Mouse (Mus musculus) spleen, adult 2 months (tissue): ENCODE data around the gene Mplkip. TPM values are rescaled to one million over a fixed set of nuclear protein-coding genes. Genes with fewer than 3 reads are reported as not detected.
A peak's percentile ranks its signal among the peaks of the same experiment; 100 is the strongest.

ENCODE experiments used
- DNase-seq, 2 experiments: peaks; one replicate each; pipeline versions ENCODE4 v3.0.0 to v3.0.0-alpha.2; 2012 to 2021; ENCODE audit warnings: low spot score in 2 of 2, low read depth in 1 of 2
- H3K27ac ChIP-seq: fragments of 200-500 bp; 2 replicates; pipeline ENCODE4 v1.5.1; 2012; ENCODE audit warnings: low read length, inconsistent platforms; ENCODE audit not compliant: insufficient read depth
- H3K27me3 ChIP-seq: fragments of 200-500 bp; 2 replicates; pipeline ENCODE4 v1.6.1; 2012; ENCODE audit warnings: mild to moderate bottlenecking, moderate library complexity, low read length, inconsistent platforms; ENCODE audit not compliant: control insufficient read depth, insufficient read depth
- H3K36me3 ChIP-seq: fragments of 200-500 bp; 2 replicates; pipeline ENCODE4 v1.6.1; 2012; ENCODE audit warnings: mild to moderate bottlenecking, low read length, inconsistent platforms; ENCODE audit not compliant: control insufficient read depth, insufficient read depth
- H3K4me1 ChIP-seq: fragments of 200-500 bp; 2 replicates; pipeline ENCODE4 v1.6.1; 2011; ENCODE audit warnings: inconsistent platforms; ENCODE audit not compliant: control insufficient read depth, insufficient read depth, insufficient read length
- H3K4me3 ChIP-seq: fragments of 200-500 bp; 2 replicates; pipeline ENCODE4 v1.5.1; 2011; ENCODE audit warnings: mild to moderate bottlenecking, inconsistent platforms; ENCODE audit not compliant: insufficient read depth, insufficient read length; ENCODE audit errors: extremely low read depth
- CTCF ChIP-seq: fragments of 200-500 bp; IDR thresholded peaks from 2 replicates; pipeline ENCODE4 v1.5.1; 2011; ENCODE audit warnings: mild to moderate bottlenecking, inconsistent platforms; ENCODE audit not compliant: insufficient read depth, insufficient read length, insufficient replicate concordance; ENCODE audit errors: extremely low read depth
- POLR2A ChIP-seq: fragments of 200-500 bp; IDR thresholded peaks from 2 replicates; pipeline ENCODE4 v1.6.1; 2011; ENCODE audit warnings: low read depth, low read length, inconsistent platforms
- WGBS: fragments of 180-500 bp; shearing (Covaris S2); methylation state at CpG from one replicate; pipeline ENCODE4 v1.1.7; 2018; 5-methylcytosine and 5-hydroxymethylcytosine counted together
- polyA plus RNA-seq: library from polyadenylated mRNA; depleted of rRNA; stranded (reverse); fragments of >200 nt; gene quantifications from 2 replicates; pipeline ENCODE4 v1.2.3, GENCODE M21; 2012; rRNA removed

Mplkip gene
- polyA plus RNA-seq, result 8.0 and 14.5 TPM in 2 replicates

DNA sequence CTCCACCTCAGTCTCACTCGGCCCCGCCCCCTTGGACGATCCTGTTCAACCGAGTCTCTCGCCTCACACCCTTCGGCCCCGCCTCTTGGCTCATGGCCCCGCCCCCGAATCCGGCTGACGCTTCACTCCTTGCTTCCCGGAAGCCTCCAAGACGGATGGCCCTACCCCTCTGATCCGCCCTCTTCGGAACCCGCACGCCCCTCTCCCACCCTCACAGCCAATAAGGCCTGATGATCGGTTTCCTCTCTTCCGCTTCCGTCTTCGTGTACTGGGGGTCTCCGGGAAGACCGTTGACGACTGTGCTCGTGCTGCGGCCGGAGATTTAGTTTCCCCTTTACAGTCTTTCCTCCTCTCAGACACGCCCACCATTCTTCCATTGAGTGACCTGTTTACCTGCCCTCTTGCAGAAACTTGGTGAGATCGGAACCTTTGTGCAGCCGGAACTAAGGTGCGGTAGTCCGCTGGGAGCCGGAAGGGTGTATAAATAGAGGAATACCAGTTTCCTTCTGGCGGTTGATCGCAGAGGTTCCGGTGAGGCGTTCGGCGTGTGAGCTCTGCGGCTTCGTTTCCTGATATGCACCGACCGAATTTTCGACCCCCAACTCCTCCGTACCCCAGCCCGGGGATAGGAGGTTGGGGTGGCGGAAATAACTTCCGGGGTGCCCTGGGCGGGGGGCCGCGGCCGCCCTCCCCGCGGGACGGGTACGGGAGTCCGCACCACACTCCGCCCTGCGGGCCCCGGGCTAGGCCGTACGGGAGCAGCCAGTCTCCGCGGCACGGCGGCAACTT is at the start of gene Mplkip, which contains the start of gene Sugct:
TSS of gene Mplkip (plus strand) at position 282 of the 789 bp plus-strand sequence.
TSS of gene Sugct (minus strand) at position 643 of the 789 bp plus-strand sequence.
- Histone ChIP-seq H3K27me3 (no peaks in the 10 kb centered on the region), H3K27ac (peak within 1 kb of the TSS; percentile 99), H3K4me3 (peak within 1 kb of the TSS; percentile 86), H3K36me3 (no peaks in the 10 kb centered on the region), H3K4me1 (no peaks in the 10 kb centered on the region)
- DNase-seq, result peak; percentile 100
- under 1% methylated on average over 65 of the region's 66 CpGs for WGBS
- TF ChIP-seq CTCF, result no peak
- TF ChIP-seq POLR2A, result peak; percentile 86

GRCm38 (mm10) chr13:17667380-17667779 is 27.6 kb upstream of the Mplkip start:
- TF ChIP-seq CTCF, result no peak
- TF ChIP-seq POLR2A, result no peak
- no peak overlapping the region for H3K27ac ChIP-seq
- no peaks in the 10 kb centered on the region for H3K4me1 ChIP-seq
- no peaks in the 10 kb centered on the region for H3K36me3 ChIP-seq
- no peak for DNase-seq
- H3K4me3 ChIP-seq, result no peak overlapping the region
- H3K27me3 ChIP-seq, result no peaks in the 10 kb centered on the region
- WGBS, result 96% methylated on average over 1 of the region's 1 CpGs

GRCm38 (mm10) chr13:17671122-17671521 is 23.9 kb upstream of the Mplkip start:
- no peak for DNase-seq
- Histone ChIP-seq H3K27ac (no peak overlapping the region), H3K36me3 (no peaks in the 10 kb centered on the region), H3K4me1 (no peaks in the 10 kb centered on the region), H3K4me3 (no peak overlapping the region), H3K27me3 (no peaks in the 10 kb centered on the region)
- WGBS, result 79% methylated on average over 1 of the region's 1 CpGs
- TF ChIP-seq POLR2A (no peak), CTCF (no peak)

DNA sequence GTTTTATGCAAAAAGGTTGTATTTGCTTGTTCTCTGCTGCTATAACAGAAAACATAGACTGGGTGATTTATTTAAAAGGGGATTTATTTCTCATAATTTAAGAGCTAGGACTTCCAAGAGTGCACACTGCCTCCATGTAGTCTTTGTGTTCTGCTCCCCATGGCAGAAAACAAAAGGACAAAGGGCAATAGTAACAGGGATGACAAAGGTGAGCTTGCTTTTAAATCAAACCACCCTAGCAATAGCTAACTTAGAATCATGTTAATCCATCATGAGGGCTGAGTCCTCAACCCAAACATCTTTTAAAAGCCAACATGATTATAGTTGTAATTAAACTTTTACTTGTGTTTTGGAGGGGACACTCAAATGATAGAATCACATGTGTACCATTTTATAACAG is 5.5 kb upstream of the Mplkip start:
- H3K27ac ChIP-seq, result no peak overlapping the region
- H3K4me3 ChIP-seq, result no peak overlapping the region
- TF ChIP-seq CTCF (no peak), POLR2A (no peak)
- H3K36me3 ChIP-seq, result no peaks in the 10 kb centered on the region
- DNase-seq, result no peak
- H3K4me1 ChIP-seq, result no peaks in the 10 kb centered on the region
- H3K27me3 ChIP-seq, result no peaks in the 10 kb centered on the region

DNA sequence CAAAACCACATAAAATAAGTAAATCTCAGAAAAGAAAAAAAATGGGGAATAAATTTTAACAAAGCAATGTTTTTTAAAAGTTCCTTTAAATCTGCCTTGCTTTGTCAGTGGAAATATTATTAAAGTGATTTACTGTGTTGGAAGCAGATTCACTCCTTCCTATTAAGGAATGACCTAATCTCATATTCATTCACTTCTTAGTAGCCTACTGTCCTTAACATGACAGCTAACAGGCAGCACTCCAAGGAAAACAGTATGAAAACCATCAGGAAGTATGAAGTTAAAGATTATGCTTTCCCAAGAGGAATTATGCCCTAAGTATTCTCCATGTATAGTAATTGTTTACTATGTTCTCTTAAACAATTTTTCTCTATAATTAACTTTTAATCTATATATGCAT is 4.3 kb upstream of the Mplkip start:
- no peaks in the 10 kb centered on the region for H3K36me3 ChIP-seq
- no peaks in the 10 kb centered on the region for H3K4me1 ChIP-seq
- no peak overlapping the region for H3K27ac ChIP-seq
- no peaks in the 10 kb centered on the region for H3K27me3 ChIP-seq
- TF ChIP-seq CTCF (no peak), POLR2A (no peak)
- no peak overlapping the region for H3K4me3 ChIP-seq
- no peak for DNase-seq

DNA sequence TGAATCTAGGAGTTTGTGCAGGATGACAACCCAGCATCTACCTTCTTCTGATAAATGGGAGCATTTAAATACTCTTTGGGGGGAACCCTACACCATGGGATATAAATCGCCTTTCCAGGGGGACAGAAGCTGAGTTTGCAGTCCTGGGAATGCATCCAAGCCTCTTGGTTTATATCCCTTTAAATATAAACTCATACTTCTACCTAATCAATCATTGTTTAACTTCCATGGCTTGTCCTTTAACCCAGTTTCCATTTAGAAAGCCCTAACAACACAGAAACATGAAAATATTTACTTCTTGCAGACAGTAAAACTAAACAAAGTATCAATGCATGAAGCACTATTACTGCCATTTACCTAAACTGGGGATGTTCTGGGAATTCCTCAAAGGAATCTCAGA is 3.6 kb upstream of the Mplkip start:
- H3K27me3 ChIP-seq, result no peaks in the 10 kb centered on the region
- no peak for TF ChIP-seq CTCF
- no peak for TF ChIP-seq POLR2A
- H3K36me3 ChIP-seq, result no peaks in the 10 kb centered on the region
- H3K4me1 ChIP-seq, result no peaks in the 10 kb centered on the region
- WGBS, result 82% methylated on average over 1 of the region's 1 CpGs
- H3K27ac ChIP-seq, result no peak overlapping the region
- H3K4me3 ChIP-seq, result no peak overlapping the region
- DNase-seq, result no peak

DNA sequence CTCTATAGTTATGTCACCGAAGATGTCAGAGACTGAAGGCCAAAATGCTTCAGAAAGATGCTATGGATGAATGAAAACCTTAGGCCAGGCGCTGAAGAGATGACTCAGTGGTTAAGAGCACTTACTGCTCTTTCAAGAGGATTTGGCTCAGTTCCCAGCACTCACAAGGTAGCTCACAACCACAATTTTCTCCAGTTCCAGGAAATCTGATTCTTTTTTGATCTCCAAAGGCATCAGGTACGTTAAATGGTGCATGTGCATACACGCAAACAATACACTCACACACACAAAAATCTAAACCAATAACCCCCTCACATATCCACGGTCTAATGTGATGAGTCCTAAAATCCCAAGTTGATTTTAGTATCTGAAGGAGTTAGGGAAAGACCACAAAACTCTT is 1.2 kb upstream of the Mplkip start:
- Histone ChIP-seq H3K27me3 (no peaks in the 10 kb centered on the region), H3K36me3 (no peaks in the 10 kb centered on the region), H3K27ac (no peak overlapping the region), H3K4me3 (no peak overlapping the region), H3K4me1 (no peaks in the 10 kb centered on the region)
- 51% methylated on average over 5 of the region's 5 CpGs for WGBS
- TF ChIP-seq POLR2A (no peak), CTCF (no peak)
- no peak for DNase-seq
